Mouse (Mus musculus): Measurements from ENCODE around the gene Trpc2. TPM values are rescaled to one million over a fixed set of nuclear protein-coding genes. Genes with fewer than 3 reads are reported as not detected.
A peak's percentile ranks its signal among the peaks of the same experiment; 100 is the strongest.

Trpc2 gene
- polyA plus RNA-seq, 1 experiment from 2014 or later: 1.8 TPM

GRCm38 (mm10) chr7:102104126-102104525 is 21.2 kb downstream of the Trpc2 start:
- Histone ChIP-seq H3K27me3 (0 out of 2 replicates have a peak, but pooled peaks cover 5% of the 10 kb centered on the region), H3K9ac (no peak overlapping the region), H3K27ac (replicated peaks) (no peak overlapping the region), H3K36me3 (no peaks in the 10 kb centered on the region), H3K4me1 (replicated peaks) (peaks cover 31% of the 10 kb centered on the region), H3K4me2 (no peak overlapping the region), H3K9me3 (no peaks in the 10 kb centered on the region), H3K4me3 (no peak overlapping the region)
- no peak for ATAC-seq (ENCODE audit: low read depth)
- WGBS: 67% methylated on average over 5 of the region's 5 CpGs

- peak overlapping the region; percentile 16 for H3K4me3 ChIP-seq
- H3K9me3 ChIP-seq: no peaks in the 10 kb centered on the region
- peak overlapping the region; percentile 44 for H3K4me2 ChIP-seq
- no peaks in the 10 kb centered on the region for H3K27me3 ChIP-seq
- peaks cover 17% of the 10 kb centered on the region for H3K4me1 ChIP-seq (replicated peaks)
- WGBS: 26% methylated on average over 23 of the region's 23 CpGs
- H3K27ac ChIP-seq (replicated peaks): no peak overlapping the region
- ATAC-seq (ENCODE audit: low read depth): no peak; the same call in 1 of the 2 replicates
- H3K36me3 ChIP-seq: no peaks in the 10 kb centered on the region
- peak overlapping the region; percentile 22 for H3K9ac ChIP-seq
Measured at GRCm38 (mm10) chr7:102106700-102107141, 23.8 kb downstream of the Trpc2 start.

DNA sequence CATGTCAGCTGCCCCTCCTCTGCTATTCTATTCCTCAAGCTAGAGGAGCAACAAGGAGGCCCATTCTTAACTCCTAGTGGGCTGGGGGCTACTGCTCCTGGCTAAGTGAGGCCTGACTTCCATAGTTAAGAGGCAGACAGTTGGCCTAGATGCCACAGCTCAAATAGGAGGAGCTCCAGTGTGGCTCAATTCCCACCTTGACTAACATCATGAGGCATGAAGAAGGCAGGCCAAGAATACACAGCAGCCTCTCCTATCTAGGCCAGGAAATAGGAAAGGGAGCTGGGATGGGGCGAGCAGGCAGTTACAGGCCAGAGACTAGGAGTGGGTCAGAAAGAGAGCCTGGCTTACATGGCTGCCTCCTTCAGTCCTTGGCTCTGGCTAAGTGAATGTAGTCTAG is 25.3 kb downstream of the Trpc2 start:
- Histone ChIP-seq H3K4me1 (replicated peaks) (peaks cover 9% of the 10 kb centered on the region), H3K4me3 (no peak overlapping the region), H3K27me3 (no peaks in the 10 kb centered on the region), H3K4me2 (no peak overlapping the region), H3K36me3 (no peaks in the 10 kb centered on the region), H3K9me3 (no peaks in the 10 kb centered on the region), H3K9ac (no peak overlapping the region), H3K27ac (replicated peaks) (no peak overlapping the region)
- 100% methylated on average over 1 of the region's 1 CpGs for WGBS
- ATAC-seq (ENCODE audit: low read depth): no peak

DNA sequence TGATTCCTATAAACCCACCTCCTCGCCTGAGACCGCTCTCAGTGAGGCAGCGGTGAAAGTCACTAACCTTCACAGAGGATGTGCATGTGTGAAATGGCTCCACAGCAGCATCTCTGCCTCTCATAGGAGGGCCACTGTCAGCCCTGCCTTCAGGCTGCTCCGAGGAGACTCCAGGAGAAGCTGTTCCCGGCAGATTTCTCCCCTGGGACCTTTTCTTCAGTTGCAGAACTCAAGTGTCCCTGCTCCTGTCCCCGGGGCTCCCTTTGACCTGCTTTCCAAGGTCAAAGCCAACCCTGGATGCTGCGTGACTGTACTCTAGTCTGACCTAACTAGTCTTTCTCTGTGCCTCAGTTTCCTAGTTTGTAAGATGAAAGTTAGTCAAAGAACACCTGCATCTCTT is 26.3 kb downstream of the Trpc2 start, which contains the start of gene Art5:
Art5 (minus strand) TSS at position 319 of the 400 bp plus-strand sequence.
- no peak within 1 kb of the TSS for H3K4me3 ChIP-seq
- no peak within 1 kb of the TSS for H3K27ac ChIP-seq (replicated peaks)
- H3K36me3 ChIP-seq: no peaks in the 10 kb centered on the region
- H3K9ac ChIP-seq: no peak within 1 kb of the TSS
- peaks cover 9% of the 10 kb centered on the region for H3K4me1 ChIP-seq (replicated peaks)
- no peaks in the 10 kb centered on the region for H3K9me3 ChIP-seq
- no peak for ATAC-seq (ENCODE audit: low read depth)
- H3K4me2 ChIP-seq: no peak within 1 kb of the TSS
- H3K27me3 ChIP-seq: no peaks in the 10 kb centered on the region
- WGBS: 73% methylated on average over 7 of the region's 7 CpGs

DNA sequence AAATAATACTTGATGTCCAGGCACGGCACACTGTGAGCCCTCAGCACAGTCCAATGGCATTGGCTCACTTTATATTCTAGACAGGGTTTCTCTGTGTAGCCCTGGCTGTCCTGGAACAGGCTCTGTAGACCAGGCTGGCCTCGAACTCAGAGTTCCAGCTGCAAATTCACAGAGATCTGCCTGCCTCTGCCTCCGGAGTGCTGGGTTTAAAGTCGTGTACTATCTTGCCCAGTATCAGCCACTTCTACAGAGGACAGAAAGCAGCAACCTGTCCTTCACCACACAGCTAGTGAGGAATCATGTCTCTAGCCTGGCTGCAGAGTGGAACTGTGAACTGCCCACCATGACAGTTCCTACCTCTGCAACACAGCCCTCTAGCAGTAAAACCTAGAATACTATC is 26.8 kb downstream of the Trpc2 start:
- H3K27me3 ChIP-seq: no peaks in the 10 kb centered on the region
- no peak overlapping the region for H3K9ac ChIP-seq
- no peaks in the 10 kb centered on the region for H3K36me3 ChIP-seq
- H3K4me2 ChIP-seq: no peak overlapping the region
- peaks cover 9% of the 10 kb centered on the region for H3K4me1 ChIP-seq (replicated peaks)
- WGBS: 87% methylated on average over 4 of the region's 4 CpGs
- ATAC-seq (ENCODE audit: low read depth): no peak
- no peak overlapping the region for H3K27ac ChIP-seq (replicated peaks)
- no peak overlapping the region for H3K4me3 ChIP-seq
- H3K9me3 ChIP-seq: no peaks in the 10 kb centered on the region

DNA sequence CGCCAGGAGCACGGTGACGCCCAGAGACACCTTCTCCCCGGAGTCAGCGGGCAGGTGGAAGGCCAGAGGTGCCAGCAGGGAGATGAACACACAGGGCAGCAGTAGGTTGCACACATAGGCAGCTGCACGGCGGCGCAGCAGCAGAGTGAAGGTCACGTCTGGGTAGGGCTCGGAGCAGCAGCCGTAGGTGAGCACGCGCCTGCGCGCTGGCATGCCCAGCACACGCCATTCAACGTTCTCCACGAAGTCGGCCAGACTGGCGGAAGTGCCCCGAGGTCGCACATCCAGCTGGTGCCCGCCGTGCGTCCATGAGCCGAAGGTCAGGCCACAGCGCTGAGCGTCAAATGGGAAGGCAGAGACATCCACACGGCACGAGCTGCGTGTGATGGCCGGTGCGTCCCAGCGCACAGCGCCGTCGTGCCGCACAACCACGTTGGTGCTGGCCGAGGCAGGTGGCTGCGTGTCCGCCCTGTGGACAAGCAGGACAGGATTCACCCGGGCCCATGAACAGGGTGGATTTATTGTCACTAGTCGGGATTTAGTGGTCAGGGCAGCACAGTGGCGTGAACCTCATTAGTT is 30.3 kb downstream of the Trpc2 start:
- H3K4me1 ChIP-seq (replicated peaks): no peaks in the 10 kb centered on the region
- H3K4me2 ChIP-seq: no peak overlapping the region
- ATAC-seq (ENCODE audit: low read depth): no peak
- H3K27me3 ChIP-seq: no peaks in the 10 kb centered on the region
- peaks cover 2% of the 10 kb centered on the region for H3K36me3 ChIP-seq
- H3K9ac ChIP-seq: no peak overlapping the region
- 85% methylated on average over 45 of the region's 45 CpGs for WGBS
- no peak overlapping the region for H3K27ac ChIP-seq (replicated peaks)
- H3K4me3 ChIP-seq: no peak overlapping the region
- no peaks in the 10 kb centered on the region for H3K9me3 ChIP-seq

- Histone ChIP-seq H3K4me1 (replicated peaks) (no peaks in the 10 kb centered on the region), H3K27ac (replicated peaks) (no peak within 1 kb of the TSS), H3K9ac (no peak within 1 kb of the TSS), H3K36me3 (peaks cover 36% of the 10 kb centered on the region), H3K4me2 (no peak within 1 kb of the TSS), H3K9me3 (no peaks in the 10 kb centered on the region), H3K27me3 (no peaks in the 10 kb centered on the region), H3K4me3 (no peak within 1 kb of the TSS)
- ATAC-seq (ENCODE audit: low read depth): no peak
- WGBS: 64% methylated on average over 7 of the region's 7 CpGs
Measured at GRCm38 (mm10) chr7:102116579-102117331, 33.8 kb downstream of the Trpc2 start, which contains the start of gene Chrna10. Gene Chrna10, minus strand, starts transcription at chr7:102116828.

DNA sequence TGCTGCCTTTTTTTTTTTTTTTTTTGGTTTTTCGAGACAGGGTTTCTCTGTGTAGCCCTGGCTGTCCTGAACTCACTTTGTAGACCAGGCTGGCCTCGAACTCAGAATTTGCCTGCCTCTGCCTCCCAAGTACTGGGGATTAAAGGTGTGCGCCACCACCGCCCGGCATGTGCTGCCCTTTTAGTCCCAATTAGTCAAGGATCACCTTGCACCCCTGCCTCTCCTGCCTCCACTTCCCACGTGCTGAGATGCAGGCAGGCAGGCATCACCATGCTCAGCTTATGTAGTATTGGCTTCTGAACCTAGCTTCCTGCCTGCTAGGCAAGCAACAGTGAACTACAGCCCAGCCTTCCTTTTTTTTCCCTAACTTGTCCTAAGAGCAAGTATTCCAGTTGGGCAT is 34.5 kb downstream of the Trpc2 start:
- no peak overlapping the region for H3K4me3 ChIP-seq
- H3K27me3 ChIP-seq: no peaks in the 10 kb centered on the region
- H3K9me3 ChIP-seq: no peaks in the 10 kb centered on the region
- no peak for ATAC-seq (ENCODE audit: low read depth)
- peaks cover 42% of the 10 kb centered on the region for H3K36me3 ChIP-seq
- WGBS: 76% methylated on average over 6 of the region's 6 CpGs
- no peaks in the 10 kb centered on the region for H3K4me1 ChIP-seq (replicated peaks)
- H3K27ac ChIP-seq (replicated peaks): no peak overlapping the region
- H3K9ac ChIP-seq: no peak overlapping the region
- no peak overlapping the region for H3K4me2 ChIP-seq

GRCm38 (mm10) chr7:102120326-102120725 is 37.4 kb downstream of the Trpc2 start:
- Histone ChIP-seq H3K4me3 (no peak overlapping the region), H3K9me3 (no peaks in the 10 kb centered on the region), H3K27me3 (no peaks in the 10 kb centered on the region), H3K36me3 (peaks cover 72% of the 10 kb centered on the region), H3K9ac (no peak overlapping the region), H3K27ac (replicated peaks) (no peak overlapping the region), H3K4me1 (replicated peaks) (no peaks in the 10 kb centered on the region), H3K4me2 (no peak overlapping the region)
- ATAC-seq (ENCODE audit: low read depth): no peak
- 97% methylated on average over 10 of the region's 10 CpGs for WGBS

- Histone ChIP-seq H3K4me2 (no peak overlapping the region), H3K36me3 (peaks cover 83% of the 10 kb centered on the region), H3K4me1 (replicated peaks) (no peaks in the 10 kb centered on the region), H3K27ac (replicated peaks) (no peak overlapping the region), H3K9ac (no peak overlapping the region), H3K27me3 (no peaks in the 10 kb centered on the region), H3K4me3 (no peak overlapping the region), H3K9me3 (no peaks in the 10 kb centered on the region)
- 88% methylated on average over 4 of the region's 4 CpGs for WGBS
- ATAC-seq (ENCODE audit: low read depth): no peak
Measured at GRCm38 (mm10) chr7:102132395-102132794, 49.5 kb downstream of the Trpc2 start.

DNA sequence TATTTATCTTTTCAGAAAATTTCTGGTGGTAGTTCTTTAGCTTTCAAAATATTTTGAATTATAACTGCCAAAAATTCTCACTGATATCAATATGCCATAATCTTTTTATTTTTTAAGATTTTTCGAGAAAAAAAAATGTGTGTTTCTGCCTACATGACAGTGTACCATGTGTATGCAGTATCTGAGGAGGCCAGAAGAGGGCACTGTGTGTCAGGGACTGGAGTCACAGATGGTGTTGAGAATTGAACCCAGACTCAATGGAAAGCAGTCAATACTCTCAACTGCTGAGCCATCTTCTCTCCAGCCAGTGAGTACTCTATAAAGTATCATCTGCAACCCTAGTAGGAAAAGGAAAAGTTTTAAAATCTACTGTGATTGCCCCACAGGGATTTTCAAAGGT is 54.5 kb downstream of the Trpc2 start:
- Histone ChIP-seq H3K4me2 (no peak overlapping the region), H3K4me3 (no peak overlapping the region), H3K9me3 (no peaks in the 10 kb centered on the region), H3K27ac (replicated peaks) (no peak overlapping the region), H3K27me3 (no peaks in the 10 kb centered on the region), H3K9ac (no peak overlapping the region), H3K4me1 (replicated peaks) (no peaks in the 10 kb centered on the region), H3K36me3 (peaks cover 86% of the 10 kb centered on the region)
- ATAC-seq (ENCODE audit: low read depth): no peak
- 81% methylated on average over 1 of the region's 1 CpGs for WGBS

GRCm38 (mm10) chr7:102137898-102138297 is 55.0 kb downstream of the Trpc2 start:
- no peak for ATAC-seq (ENCODE audit: low read depth)
- WGBS: 98% methylated on average over 5 of the region's 5 CpGs
- H3K27ac ChIP-seq (replicated peaks): no peak overlapping the region
- no peaks in the 10 kb centered on the region for H3K27me3 ChIP-seq
- H3K4me3 ChIP-seq: no peak overlapping the region
- H3K9me3 ChIP-seq: no peaks in the 10 kb centered on the region
- no peak overlapping the region for H3K9ac ChIP-seq
- peaks cover 85% of the 10 kb centered on the region for H3K36me3 ChIP-seq
- no peaks in the 10 kb centered on the region for H3K4me1 ChIP-seq (replicated peaks)
- H3K4me2 ChIP-seq: no peak overlapping the region
